Mouse (Mus musculus): ENCODE data around the gene Ank2. TPM values are rescaled to one million over a fixed set of nuclear protein-coding genes. Genes with fewer than 3 reads are reported as not detected.
A peak's percentile ranks its signal among the peaks of the same experiment; 100 is the strongest.

The Ank2 gene
- polyA plus RNA-seq, 1 experiment from 2014 or later: 118 TPM

GRCm38 (mm10) chr3:127250930-127251329, 248.2 kb downstream of the Ank2 start:
- Histone ChIP-seq H3K27me3 (ENCODE audit: control insufficient read depth, insufficient read depth, low read length) (no peaks in the 10 kb centered on the region), H3K9me3 (ENCODE audit: control insufficient read depth, low read length) (no peaks in the 10 kb centered on the region), H3K4me2 (replicated peaks; ENCODE audit: low read depth, low read length) (no peak overlapping the region), H3K27ac (ENCODE audit: low read depth, low read length) (no peak overlapping the region), H3K36me3 (ENCODE audit: control insufficient read depth, insufficient read depth, low read length) (no peaks in the 10 kb centered on the region), H3K4me3 (ENCODE audit: low read depth, low read length) (no peak overlapping the region), H3K4me1 (replicated peaks; ENCODE audit: control insufficient read depth, insufficient read depth, low read length) (no peaks in the 10 kb centered on the region), H3K9ac (ENCODE audit: low read depth, low read length) (no peak overlapping the region)
- WGBS: 63% methylated on average over 5 of the region's 5 CpGs
- ATAC-seq (ENCODE audit: low FRiP score): no peak
- no peak for DNase-seq (ENCODE audit: low spot score)

GRCm38 (mm10) chr3:127248611-127249010, 250.5 kb downstream of the Ank2 start:
- H3K27ac ChIP-seq (ENCODE audit: low read depth, low read length): no peak overlapping the region
- 0 out of 2 replicates have a peak, but pooled peaks cover 2% of the 10 kb centered on the region for H3K4me1 ChIP-seq (replicated peaks; ENCODE audit: control insufficient read depth, insufficient read depth, low read length)
- ATAC-seq (ENCODE audit: low FRiP score) (no peak), DNase-seq (ENCODE audit: low spot score) (no peak)
- no peak overlapping the region for H3K9ac ChIP-seq (ENCODE audit: low read depth, low read length)
- no peaks in the 10 kb centered on the region for H3K9me3 ChIP-seq (ENCODE audit: control insufficient read depth, low read length)
- H3K36me3 ChIP-seq (ENCODE audit: control insufficient read depth, insufficient read depth, low read length): no peaks in the 10 kb centered on the region
- no peak overlapping the region for H3K4me2 ChIP-seq (replicated peaks; ENCODE audit: low read depth, low read length)
- H3K4me3 ChIP-seq (ENCODE audit: low read depth, low read length): no peak overlapping the region
- no peaks in the 10 kb centered on the region for H3K27me3 ChIP-seq (ENCODE audit: control insufficient read depth, insufficient read depth, low read length)

- ATAC-seq (ENCODE audit: low FRiP score) (no peak), DNase-seq (ENCODE audit: low spot score) (no peak)
- H3K4me2 ChIP-seq (replicated peaks; ENCODE audit: low read depth, low read length): no peak overlapping the region
- H3K4me3 ChIP-seq (ENCODE audit: low read depth, low read length): no peak overlapping the region
- 0 out of 2 replicates have a peak, but pooled peaks cover 2% of the 10 kb centered on the region for H3K4me1 ChIP-seq (replicated peaks; ENCODE audit: control insufficient read depth, insufficient read depth, low read length)
- 63% methylated on average over 11 of the region's 11 CpGs for WGBS
- H3K9ac ChIP-seq (ENCODE audit: low read depth, low read length): no peak overlapping the region
- H3K27me3 ChIP-seq (ENCODE audit: control insufficient read depth, insufficient read depth, low read length): no peaks in the 10 kb centered on the region
- no peaks in the 10 kb centered on the region for H3K9me3 ChIP-seq (ENCODE audit: control insufficient read depth, low read length)
- no peak overlapping the region for H3K27ac ChIP-seq (ENCODE audit: low read depth, low read length)
- H3K36me3 ChIP-seq (ENCODE audit: control insufficient read depth, insufficient read depth, low read length): no peaks in the 10 kb centered on the region
Measured at GRCm38 (mm10) chr3:127246989-127247708, 252.0 kb downstream of the Ank2 start.

- Histone ChIP-seq H3K4me2 (replicated peaks; ENCODE audit: low read depth, low read length) (no peak overlapping the region), H3K4me1 (replicated peaks; ENCODE audit: control insufficient read depth, insufficient read depth, low read length) (0 out of 2 replicates have a peak, but pooled peaks cover 2% of the 10 kb centered on the region), H3K9ac (ENCODE audit: low read depth, low read length) (no peak overlapping the region), H3K36me3 (ENCODE audit: control insufficient read depth, insufficient read depth, low read length) (no peaks in the 10 kb centered on the region), H3K4me3 (ENCODE audit: low read depth, low read length) (no peak overlapping the region), H3K9me3 (ENCODE audit: control insufficient read depth, low read length) (no peaks in the 10 kb centered on the region), H3K27me3 (ENCODE audit: control insufficient read depth, insufficient read depth, low read length) (no peaks in the 10 kb centered on the region), H3K27ac (ENCODE audit: low read depth, low read length) (peak overlapping the region; percentile 63)
- peak; percentile 65 for DNase-seq (ENCODE audit: low spot score)
- WGBS: 36% methylated on average over 10 of the region's 10 CpGs
- peak; percentile 89 for ATAC-seq (ENCODE audit: low FRiP score)
Measured at GRCm38 (mm10) chr3:127243928-127244642, 255.1 kb downstream of the Ank2 start.

GRCm38 (mm10) chr3:127242234-127242810, 256.8 kb downstream of the Ank2 start:
- Histone ChIP-seq H3K9me3 (ENCODE audit: control insufficient read depth, low read length) (no peaks in the 10 kb centered on the region), H3K9ac (ENCODE audit: low read depth, low read length) (no peak overlapping the region), H3K36me3 (ENCODE audit: control insufficient read depth, insufficient read depth, low read length) (no peaks in the 10 kb centered on the region), H3K27ac (ENCODE audit: low read depth, low read length) (no peak overlapping the region), H3K4me3 (ENCODE audit: low read depth, low read length) (no peak overlapping the region), H3K4me1 (replicated peaks; ENCODE audit: control insufficient read depth, insufficient read depth, low read length) (0 out of 2 replicates have a peak, but pooled peaks cover 2% of the 10 kb centered on the region), H3K27me3 (ENCODE audit: control insufficient read depth, insufficient read depth, low read length) (no peaks in the 10 kb centered on the region), H3K4me2 (replicated peaks; ENCODE audit: low read depth, low read length) (no peak overlapping the region)
- WGBS: 87% methylated on average over 11 of the region's 11 CpGs
- DNase-seq (ENCODE audit: low spot score): no peak
- no peak for ATAC-seq (ENCODE audit: low FRiP score)

- Histone ChIP-seq H3K9ac (ENCODE audit: low read depth, low read length) (no peak overlapping the region), H3K27ac (ENCODE audit: low read depth, low read length) (no peak overlapping the region), H3K4me3 (ENCODE audit: low read depth, low read length) (no peak overlapping the region), H3K4me2 (replicated peaks; ENCODE audit: low read depth, low read length) (no peak overlapping the region), H3K36me3 (ENCODE audit: control insufficient read depth, insufficient read depth, low read length) (no peaks in the 10 kb centered on the region), H3K9me3 (ENCODE audit: control insufficient read depth, low read length) (no peaks in the 10 kb centered on the region), H3K4me1 (replicated peaks; ENCODE audit: control insufficient read depth, insufficient read depth, low read length) (no peaks in the 10 kb centered on the region), H3K27me3 (ENCODE audit: control insufficient read depth, insufficient read depth, low read length) (no peaks in the 10 kb centered on the region)
- DNase-seq (ENCODE audit: low spot score) (no peak), ATAC-seq (ENCODE audit: low FRiP score) (no peak)
- 74% methylated on average over 5 of the region's 5 CpGs for WGBS
Measured at GRCm38 (mm10) chr3:127235271-127235670, 263.9 kb downstream of the Ank2 start.

- Histone ChIP-seq H3K4me3 (ENCODE audit: low read depth, low read length) (peak overlapping the region; percentile 43), H3K4me2 (replicated peaks; ENCODE audit: low read depth, low read length) (peak overlapping the region; percentile 69), H3K4me1 (replicated peaks; ENCODE audit: control insufficient read depth, insufficient read depth, low read length) (peaks cover 2% of the 10 kb centered on the region; the same call in 1 of the 2 replicates), H3K9ac (ENCODE audit: low read depth, low read length) (peak overlapping the region; percentile 63), H3K36me3 (ENCODE audit: control insufficient read depth, insufficient read depth, low read length) (no peaks in the 10 kb centered on the region), H3K27ac (ENCODE audit: low read depth, low read length) (peak overlapping the region; percentile 82), H3K27me3 (ENCODE audit: control insufficient read depth, insufficient read depth, low read length) (no peaks in the 10 kb centered on the region), H3K9me3 (ENCODE audit: control insufficient read depth, low read length) (no peaks in the 10 kb centered on the region)
- WGBS: 6% methylated on average over 26 of the region's 26 CpGs
- DNase-seq (ENCODE audit: low spot score) (peak; percentile 86), ATAC-seq (ENCODE audit: low FRiP score) (peak; percentile 96)
Measured at GRCm38 (mm10) chr3:127225799-127226730, 273.1 kb downstream of the Ank2 start.

- 9% methylated on average over 16 of the region's 16 CpGs for WGBS
- H3K27me3 ChIP-seq (ENCODE audit: control insufficient read depth, insufficient read depth, low read length): no peaks in the 10 kb centered on the region
- H3K9me3 ChIP-seq (ENCODE audit: control insufficient read depth, low read length): no peaks in the 10 kb centered on the region
- peak overlapping the region; percentile 43 for H3K4me3 ChIP-seq (ENCODE audit: low read depth, low read length)
- peaks cover 2% of the 10 kb centered on the region; the same call in 1 of the 2 replicates for H3K4me1 ChIP-seq (replicated peaks; ENCODE audit: control insufficient read depth, insufficient read depth, low read length)
- DNase-seq (ENCODE audit: low spot score) (peak; percentile 51), ATAC-seq (ENCODE audit: low FRiP score) (peak; percentile 65)
- H3K9ac ChIP-seq (ENCODE audit: low read depth, low read length): peak overlapping the region; percentile 63
- peak overlapping the region; percentile 82 for H3K27ac ChIP-seq (ENCODE audit: low read depth, low read length)
- peak overlapping the region; percentile 69 for H3K4me2 ChIP-seq (replicated peaks; ENCODE audit: low read depth, low read length)
- no peaks in the 10 kb centered on the region for H3K36me3 ChIP-seq (ENCODE audit: control insufficient read depth, insufficient read depth, low read length)
Measured at GRCm38 (mm10) chr3:127225167-127225798, 273.9 kb downstream of the Ank2 start.

Measured in hindbrain, embryonic 11.5 days (tissue).